Mouse (Mus musculus) lung, postnatal 36 days (tissue): ENCODE measurements around the gene Gm20388.

Experiments used
- DNase-seq: peaks from one replicate; pipeline ENCODE4 v3.0.0; 2022; ENCODE audit warnings: mixed read lengths

The Gm20388 gene

DNA sequence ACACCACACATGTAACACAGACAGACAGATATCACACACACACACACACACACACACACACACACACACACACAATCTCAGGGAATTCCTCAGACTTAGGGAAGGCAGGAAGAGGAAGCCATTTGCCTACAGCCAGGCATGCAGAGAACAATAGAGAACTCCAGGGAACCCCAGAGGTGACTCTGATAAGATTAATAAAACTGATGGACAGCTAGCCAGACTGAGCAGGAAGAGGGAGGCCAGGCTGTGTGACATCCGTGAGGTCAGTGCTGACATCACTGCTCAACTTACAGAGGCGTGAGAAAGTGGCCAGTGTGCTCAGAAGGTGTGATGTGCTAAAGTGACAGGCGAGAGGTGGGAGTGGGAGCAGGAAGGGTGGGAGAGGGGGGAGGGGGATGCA, 1290.3 kb downstream of the Gm20388 start:
- peak; percentile 52 for DNase-seq

DNA sequence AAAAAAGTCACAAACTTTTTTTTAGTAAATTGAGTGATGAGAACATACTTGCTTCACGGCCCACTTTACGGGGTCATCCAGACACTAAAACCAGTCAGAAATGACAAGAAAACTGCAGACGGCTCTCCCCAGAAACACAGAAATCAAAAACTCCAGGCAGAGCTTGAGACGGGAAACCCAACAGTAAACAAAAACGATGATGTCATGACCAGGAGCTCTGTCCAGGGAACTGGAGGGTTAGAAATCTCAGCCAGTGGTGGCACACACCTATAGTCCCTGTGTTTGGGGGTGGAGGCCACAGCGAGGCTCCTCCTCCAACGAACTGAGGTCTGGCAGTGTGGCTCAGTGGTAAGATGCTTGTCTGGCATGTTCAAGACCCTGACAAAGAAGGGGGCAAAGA, 1291.0 kb downstream of the Gm20388 start:
- DNase-seq: no peak

DNA sequence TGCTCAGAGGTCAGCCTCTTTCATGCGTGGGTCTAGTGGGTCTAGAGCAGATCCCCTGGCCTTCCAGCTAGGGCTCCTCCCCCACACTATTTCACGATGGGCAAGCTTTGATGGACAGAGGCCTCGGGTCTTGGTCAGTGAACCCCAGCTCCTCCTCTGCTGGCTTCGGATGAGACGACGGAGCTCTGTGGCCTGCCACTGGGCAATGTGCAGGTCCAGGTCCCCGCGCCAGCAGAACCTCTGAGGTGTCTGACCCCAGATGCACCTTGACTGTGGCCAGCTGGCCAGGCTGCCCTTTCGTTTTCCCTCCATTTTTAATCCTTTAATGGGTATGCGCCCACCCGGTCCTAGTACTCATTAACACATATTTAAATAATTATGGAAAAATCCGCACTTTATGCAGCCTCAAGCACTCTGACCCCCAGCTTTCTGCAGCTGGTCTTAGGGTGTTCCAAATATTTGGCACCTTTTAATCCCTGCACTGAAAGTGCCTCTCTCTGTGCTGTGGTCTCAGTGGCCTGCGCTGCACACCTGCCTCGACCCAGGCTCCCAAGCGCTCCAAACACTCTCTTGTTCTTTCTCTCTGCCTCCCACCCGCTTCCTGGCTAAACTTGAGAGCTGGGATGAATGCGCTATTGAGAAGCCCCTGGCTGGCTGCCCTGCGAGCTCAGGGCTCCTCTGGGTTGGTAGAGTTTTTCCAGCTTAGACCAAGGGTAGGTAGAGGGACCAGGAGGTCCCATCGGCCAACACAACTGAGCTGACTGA, 1293.2 kb downstream of the Gm20388 start:
- no peak for DNase-seq

DNA sequence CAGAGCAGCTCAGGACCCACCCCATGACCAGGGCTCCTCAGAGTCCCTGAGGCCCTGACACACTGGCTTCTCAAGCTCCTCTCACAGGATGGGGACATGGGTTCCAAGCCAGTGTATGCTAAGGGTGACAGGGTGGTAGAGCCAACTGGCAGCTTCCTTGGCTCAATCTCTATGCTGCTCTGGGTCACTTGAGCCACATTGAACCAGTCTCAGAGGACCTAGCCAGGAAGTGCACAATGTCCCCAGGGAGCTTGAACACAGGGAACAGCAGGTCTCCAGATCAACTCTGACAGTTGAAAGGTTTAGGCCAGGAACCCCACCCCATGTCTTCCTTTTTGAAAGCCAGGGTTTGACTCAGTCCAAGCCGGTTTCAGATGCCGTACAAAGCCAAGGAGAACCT, 1296.5 kb downstream of the Gm20388 start:
- DNase-seq: peak; percentile 11

DNA sequence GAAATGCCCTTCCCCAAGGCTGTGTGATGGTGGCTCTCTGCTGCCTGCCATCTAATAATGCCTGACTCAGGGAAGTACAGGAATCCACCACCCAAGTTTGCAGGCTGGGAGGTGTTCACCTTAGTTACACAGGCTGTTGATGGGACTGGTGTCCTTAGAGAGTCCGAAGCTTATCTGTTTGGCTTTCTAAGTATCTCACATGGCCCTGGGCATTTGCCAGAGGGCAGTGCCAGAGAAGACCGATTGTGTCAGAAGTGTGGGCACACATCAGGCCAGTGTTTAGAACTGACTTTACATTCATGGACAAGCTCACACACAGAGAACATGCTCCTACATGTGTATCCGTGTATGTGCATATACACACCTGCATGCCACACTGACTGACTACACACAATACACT, 1300.0 kb downstream of the Gm20388 start:
- no peak for DNase-seq

GRCm38 (mm10) chr8:121213236-121213635, 1302.6 kb downstream of the Gm20388 start:
- no peak for DNase-seq

DNA sequence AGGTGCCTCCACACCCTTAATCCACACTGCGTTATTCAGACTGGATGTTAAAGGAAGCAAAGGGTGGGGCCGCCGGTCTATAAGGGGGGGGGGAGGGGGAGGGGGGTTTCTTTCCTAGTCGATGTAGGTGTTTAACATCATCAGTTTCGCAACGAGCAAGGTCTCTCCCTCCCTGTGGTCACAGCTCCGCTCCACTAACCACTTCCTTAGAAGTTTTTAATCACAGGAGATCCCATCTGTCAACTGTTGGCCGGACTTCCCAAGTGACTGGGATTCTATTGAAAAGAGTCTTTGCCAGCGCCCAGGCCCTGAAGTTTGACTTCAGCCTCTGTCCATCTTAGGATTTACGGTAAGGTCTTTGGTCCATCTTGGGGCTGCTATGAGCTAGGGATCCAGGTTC, 1303.0 kb downstream of the Gm20388 start:
- DNase-seq: no peak

DNA sequence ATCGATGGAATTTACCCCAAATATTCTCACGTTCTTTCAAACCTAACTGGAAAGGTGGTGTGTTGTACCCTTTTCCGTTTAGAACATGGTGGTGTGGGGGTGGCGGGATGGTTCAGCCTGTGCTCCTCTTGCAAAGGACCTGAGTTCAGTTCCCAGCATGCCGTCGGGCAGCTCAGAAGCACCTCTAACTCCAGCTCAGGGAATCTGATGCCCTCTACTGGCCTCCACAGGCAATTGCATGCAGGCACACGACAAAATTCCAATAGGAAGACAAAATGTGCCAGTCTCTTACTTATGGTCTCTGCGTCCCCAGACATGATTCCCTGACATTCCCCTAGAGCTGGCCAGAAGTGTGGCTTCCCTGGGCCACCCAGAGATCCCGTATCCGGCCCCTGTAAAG, 1304.3 kb downstream of the Gm20388 start:
- DNase-seq: no peak

GRCm38 (mm10) chr8:121216441-121216949, 1305.9 kb downstream of the Gm20388 start:
- DNase-seq: no peak

GRCm38 (mm10) chr8:121218486-121218885, 1307.8 kb downstream of the Gm20388 start:
- DNase-seq: peak; percentile 17

DNA sequence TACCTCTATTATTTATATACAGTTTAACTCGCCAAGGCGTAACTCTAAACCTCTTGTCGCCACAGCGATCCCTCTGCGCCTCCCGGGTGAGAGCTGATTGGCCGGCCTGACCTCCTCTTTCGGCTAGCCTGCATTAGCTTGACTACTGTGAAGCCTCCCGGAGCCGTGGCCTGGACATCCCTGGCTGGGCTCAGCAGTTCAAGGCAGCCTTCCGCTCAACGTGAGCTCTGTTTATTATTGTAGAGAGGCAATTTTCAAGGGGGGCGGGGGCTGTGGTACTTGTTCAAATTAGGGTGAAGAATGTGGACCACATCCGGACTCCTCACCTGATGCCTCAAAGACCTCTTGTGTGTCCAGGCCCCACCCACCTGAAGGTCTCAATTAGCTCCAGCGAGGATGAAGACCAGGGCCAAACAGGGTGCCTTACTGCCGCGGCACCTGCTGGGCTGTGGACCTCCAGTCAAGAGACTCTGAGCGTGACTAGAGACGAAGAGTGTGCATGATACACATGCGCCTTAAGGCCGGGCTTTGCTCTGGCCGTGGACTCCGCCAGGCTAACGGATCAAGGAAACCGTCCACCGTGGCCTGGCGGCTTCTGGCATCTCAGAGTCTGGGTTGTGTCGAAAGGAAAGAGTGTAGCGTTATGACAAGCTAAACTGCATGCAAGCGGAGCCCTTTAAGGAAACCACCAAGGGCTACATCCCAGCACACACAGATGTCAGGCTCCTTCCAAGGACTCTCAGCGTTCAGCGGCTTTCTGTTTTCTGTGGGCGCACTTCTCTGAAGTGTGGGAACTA, 1309.7 kb downstream of the Gm20388 start:
- no peak for DNase-seq

DNA sequence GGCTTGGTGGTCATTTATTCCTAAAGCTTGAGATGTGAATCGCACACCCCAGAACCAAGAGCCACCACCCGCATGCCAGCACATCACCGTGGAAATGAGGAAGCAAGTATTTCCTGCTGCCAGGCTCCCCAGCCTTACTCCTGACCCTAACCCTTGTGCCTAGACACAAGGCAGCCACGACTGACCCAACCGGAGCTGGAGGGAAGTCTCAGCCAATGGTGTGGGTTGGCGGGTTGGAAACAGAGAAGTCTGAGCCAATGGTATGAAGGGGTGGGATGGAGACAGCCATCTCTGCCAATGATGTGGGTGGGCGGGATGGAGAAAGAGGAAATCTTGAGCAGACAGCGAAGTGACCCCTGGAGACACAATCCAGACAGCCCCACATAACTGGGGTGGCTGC, 1314.1 kb downstream of the Gm20388 start:
- DNase-seq: no peak

GRCm38 (mm10) chr8:121227756-121228155, 1317.1 kb downstream of the Gm20388 start:
- no peak for DNase-seq

DNA sequence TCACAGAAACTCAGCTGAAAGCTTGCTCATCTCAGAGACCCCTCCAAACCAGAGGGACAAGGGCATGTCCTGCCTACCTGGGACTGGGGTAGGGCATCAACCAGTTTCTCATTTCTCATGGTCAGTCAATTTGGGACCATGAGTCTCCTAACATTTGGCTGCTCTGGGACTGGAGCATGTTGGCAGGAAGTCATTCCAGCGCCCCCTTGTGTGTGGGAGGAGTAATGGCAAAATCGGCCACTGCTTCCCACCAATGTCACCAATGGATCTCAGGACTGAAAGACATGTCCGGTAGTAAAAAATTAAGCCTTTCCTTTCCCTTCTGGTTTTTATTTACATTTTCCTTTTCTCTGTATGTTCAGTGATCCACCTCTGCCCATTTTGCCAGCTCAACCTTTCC, 1318.3 kb downstream of the Gm20388 start:
- peak; percentile 38 for DNase-seq

DNA sequence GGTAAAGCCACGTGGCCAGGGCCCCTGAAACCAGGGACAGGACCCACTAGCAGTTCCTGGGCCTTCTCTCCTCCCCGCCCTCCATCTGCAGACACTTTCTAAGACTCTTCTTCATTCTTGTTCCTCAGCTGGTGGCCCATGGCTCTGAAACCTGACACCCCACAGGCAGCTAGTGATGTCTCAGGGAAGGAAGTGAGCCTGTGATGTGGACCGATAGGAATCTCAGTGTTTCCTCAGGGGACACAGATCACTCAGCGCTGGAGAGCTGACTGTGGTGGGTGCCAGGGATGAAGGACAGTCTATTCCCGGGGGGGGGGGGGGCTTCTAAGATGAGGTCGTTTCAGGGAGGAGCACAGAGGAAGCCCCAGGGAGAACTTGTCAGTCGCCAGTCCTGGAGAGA, 1318.9 kb downstream of the Gm20388 start:
- DNase-seq: peak; percentile 21

GRCm38 (mm10) chr8:121233196-121233595, 1322.6 kb downstream of the Gm20388 start:
- DNase-seq: no peak

DNA sequence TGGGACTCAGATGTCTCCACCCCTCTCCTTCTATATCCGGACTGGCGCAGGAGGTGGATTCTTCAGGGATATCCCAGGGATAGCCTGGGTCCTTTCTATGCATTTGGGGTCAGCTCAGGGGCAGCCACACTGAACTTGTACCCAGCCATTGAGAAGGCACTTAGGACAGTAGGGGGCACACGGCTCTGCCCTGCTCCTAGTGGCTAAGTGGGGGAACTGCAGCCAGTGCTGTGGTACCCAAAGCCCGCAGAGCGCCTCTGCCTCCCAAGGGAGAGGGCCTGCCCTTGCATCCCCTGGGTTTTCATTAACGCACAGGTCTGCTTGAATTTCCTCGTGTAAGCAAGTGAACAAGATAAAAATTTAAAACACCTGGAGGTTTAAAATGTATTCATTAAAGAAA, 1324.3 kb downstream of the Gm20388 start:
- peak; percentile 11 for DNase-seq

DNA sequence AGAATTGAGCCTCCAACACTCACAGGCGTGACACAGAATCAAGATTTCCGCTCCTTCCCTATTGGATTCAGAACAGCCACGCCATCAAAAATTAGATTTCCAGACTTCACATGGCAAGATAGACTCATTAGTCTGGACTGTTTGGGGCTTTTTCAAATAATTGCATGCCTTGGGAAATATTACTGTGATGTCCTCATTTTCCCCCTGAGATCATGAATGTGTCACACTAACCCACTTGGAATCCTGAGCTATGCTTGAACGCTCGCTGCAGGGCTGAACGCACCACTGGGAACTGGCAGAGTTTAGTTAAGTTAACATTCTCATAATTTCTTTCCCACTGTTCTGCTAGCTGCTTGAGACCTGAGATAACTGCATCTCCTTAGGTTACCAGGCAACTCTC, 1329.0 kb downstream of the Gm20388 start:
- no peak for DNase-seq

DNA sequence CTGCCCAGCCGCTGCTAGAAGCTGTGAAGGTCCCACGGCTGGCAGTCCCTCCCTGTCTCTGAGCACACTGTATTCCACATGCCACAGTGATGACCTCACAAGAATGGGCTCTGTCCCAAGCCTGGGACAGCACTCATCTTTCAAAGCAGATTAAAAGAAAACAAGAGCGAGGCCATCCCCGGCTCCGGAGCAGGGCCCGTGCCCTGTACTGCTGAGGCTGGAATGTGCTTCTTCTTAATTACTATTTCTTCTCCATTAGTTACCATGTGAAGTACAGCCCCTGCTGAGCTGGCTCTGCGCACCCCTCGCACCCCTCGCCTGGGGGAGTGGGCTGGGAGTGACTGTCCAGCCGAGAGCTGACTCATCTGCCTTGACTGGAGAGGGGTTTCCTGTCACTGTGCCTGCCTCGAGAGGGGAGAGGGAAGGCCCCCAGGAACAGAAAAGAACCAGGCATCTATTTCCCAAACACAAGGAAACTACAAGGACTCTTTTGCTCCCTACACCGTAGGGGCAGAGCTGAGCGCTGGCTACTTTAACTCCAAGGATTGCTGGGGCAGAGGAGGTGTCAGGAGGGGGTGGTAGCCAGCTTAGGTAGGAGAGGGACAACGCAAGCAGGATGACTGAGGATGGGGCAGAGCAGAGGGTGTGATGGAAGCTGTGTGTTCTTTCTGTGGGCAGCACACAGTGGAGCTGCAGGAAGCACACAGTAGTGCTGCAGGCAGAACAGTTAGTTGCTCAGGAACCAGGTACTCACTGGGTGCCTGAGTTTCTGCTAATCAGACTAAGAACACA, 1331.3 kb downstream of the Gm20388 start:
- peak; percentile 78 for DNase-seq

DNA sequence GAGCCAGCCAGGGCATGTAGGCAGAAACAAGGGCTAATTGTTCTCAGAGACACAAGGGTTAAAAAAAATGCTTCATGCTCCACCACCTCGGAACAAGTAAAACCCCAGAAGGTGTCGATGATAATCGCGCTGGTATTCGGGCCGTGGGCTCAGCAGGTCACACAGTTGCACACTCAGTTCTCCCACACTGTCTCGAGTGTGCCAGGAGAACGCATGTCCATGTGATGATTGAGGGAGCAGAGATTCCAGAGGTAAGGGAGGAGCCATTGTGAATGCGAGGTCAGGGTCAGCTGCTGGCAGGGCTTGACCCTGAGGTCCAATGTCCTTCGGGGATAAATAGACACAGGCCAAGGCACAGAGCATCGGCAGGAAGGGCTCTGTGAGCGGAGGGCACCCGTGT, 1332.0 kb downstream of the Gm20388 start:
- DNase-seq: no peak

DNA sequence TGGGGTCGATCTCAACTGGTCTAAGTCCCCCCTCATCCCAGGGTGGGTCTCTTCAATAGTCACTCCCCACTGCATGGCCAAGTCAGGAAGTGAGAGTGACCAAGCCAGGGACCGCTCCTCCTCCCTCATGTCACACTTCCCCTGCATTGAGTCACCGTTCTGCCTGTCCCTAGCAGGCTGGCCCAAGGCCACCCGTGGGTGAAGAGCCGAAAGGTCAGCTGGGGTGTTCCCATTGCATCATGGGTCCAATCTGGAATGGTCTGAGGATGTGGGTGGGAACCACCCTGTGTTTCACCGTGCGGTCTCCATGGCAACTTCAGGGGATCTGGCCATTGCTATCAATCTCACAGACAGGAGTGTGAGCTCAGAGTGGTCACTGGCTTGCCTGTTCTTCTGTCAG, 1338.2 kb downstream of the Gm20388 start:
- DNase-seq: peak; percentile 52

DNA sequence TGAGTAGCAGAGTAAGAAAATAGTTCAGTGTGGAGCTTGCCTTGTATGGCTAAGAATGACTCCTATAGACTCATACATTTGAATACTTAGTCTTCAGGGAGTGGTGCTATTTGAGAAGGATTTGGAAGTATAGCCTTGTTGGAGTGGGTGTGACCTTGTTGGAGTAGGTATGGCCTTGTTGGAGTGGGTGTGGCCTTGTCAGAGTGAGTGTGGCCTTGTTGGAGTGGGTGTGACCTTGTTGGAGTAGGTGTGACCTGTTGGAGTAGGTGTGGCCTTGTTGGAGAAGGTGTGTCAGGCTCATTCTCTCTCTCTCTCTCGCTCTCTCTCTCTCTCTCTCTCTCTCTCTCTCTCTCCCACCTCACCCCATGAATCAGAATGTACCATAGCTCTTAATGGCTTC, 1338.8 kb downstream of the Gm20388 start:
- no peak for DNase-seq

DNA sequence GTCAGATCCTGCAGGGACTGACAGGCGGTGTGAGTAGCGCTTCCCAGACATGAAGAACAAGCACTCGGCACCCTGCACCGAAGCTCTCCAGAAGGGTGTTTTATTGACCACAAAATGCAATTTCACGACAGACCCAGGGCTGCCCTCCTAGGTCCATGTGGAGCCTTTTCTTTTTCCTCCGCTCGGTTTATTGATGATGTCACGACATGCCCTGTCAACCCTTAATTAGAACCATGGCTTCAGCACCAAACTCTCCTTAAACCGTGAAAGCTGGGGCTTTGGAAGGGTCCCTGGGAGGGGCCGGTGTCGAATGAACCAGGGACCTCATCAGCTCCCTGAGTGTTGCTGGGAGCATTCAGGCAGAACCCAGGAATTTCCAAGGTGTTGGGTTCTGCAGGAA, 1340.4 kb downstream of the Gm20388 start:
- DNase-seq: no peak
